Mouse (Mus musculus): ENCODE results near the gene Mapk11. TPM values are rescaled to one million over a fixed set of nuclear protein-coding genes. Genes with fewer than 3 reads are reported as not detected.
A peak's percentile ranks its signal among the peaks of the same experiment; 100 is the strongest.

Mapk11 gene
- total and polyA plus RNA-seq, 2 experiments from 2014 or later = 19.3 to 34.8 TPM

GRCm38 (mm10) chr15:89104425-89104824 lies 45.0 kb downstream of the Mapk11 start:
- Histone ChIP-seq H3K4me1 (ENCODE audit: insufficient read depth, low read length) (no peaks in the 10 kb centered on the region), H3K9me3 (ENCODE audit: low read length) (no peaks in the 10 kb centered on the region), H3K9ac (replicated peaks; ENCODE audit: low read length, poor library complexity, severe bottlenecking) (no peak overlapping the region), H3K27ac (ENCODE audit: low read depth, low read length) (no peak overlapping the region), H3K4me2 (ENCODE audit: low read depth, low read length, poor library complexity, severe bottlenecking) (no peak overlapping the region), H3K36me3 (ENCODE audit: insufficient read depth, low read length) (peaks cover 88% of the 10 kb centered on the region), H3K27me3 (ENCODE audit: insufficient read depth, low read length) (no peaks in the 10 kb centered on the region), H3K4me3 (ENCODE audit: low read depth, low read length) (no peak overlapping the region)
- WGBS = 94% methylated on average over 8 of the region's 8 CpGs
- no peak for TF ChIP-seq CTCF (IDR thresholded peaks at IDR 0.05)
- no peak for DNase-seq (ENCODE audit: low spot score)
- no peak for ATAC-seq (ENCODE audit: low FRiP score)

DNA sequence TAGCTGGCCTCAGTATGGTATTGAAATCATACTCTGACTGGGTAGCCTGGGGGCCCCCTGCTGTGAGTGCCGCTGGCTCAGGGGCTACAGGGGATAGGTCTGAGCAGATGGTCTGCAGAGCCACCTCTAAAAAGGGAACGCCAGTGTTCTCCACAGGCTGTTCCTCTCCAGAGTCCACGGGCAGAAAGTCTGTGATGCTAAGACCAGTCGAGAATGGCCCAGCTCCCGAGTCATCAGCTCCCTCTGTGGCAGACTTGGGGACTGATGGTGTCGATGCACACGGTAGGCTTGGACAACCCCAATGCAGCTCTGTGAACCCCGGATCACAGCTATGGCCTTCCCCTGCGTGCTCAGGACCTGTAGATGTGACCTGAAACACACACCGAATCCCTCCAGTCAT lies 45.5 kb downstream of the Mapk11 start:
- H3K9ac ChIP-seq (replicated peaks; ENCODE audit: low read length, poor library complexity, severe bottlenecking) = no peak overlapping the region
- TF ChIP-seq CTCF (IDR thresholded peaks at IDR 0.05) = no peak
- H3K4me1 ChIP-seq (ENCODE audit: insufficient read depth, low read length) = no peaks in the 10 kb centered on the region
- H3K27me3 ChIP-seq (ENCODE audit: insufficient read depth, low read length) = no peaks in the 10 kb centered on the region
- ATAC-seq (ENCODE audit: low FRiP score) (no peak), DNase-seq (ENCODE audit: low spot score) (no peak)
- WGBS = 85% methylated on average over 10 of the region's 10 CpGs
- no peak overlapping the region for H3K4me3 ChIP-seq (ENCODE audit: low read depth, low read length)
- no peak overlapping the region for H3K27ac ChIP-seq (ENCODE audit: low read depth, low read length)
- no peaks in the 10 kb centered on the region for H3K9me3 ChIP-seq (ENCODE audit: low read length)
- peaks cover 88% of the 10 kb centered on the region for H3K36me3 ChIP-seq (ENCODE audit: insufficient read depth, low read length)
- H3K4me2 ChIP-seq (ENCODE audit: low read depth, low read length, poor library complexity, severe bottlenecking) = no peak overlapping the region

- no peak for ATAC-seq (ENCODE audit: low FRiP score)
These were observed 46.8 kb downstream of the Mapk11 start for GRCm38 (mm10) chr15:89102646-89103045.

DNA sequence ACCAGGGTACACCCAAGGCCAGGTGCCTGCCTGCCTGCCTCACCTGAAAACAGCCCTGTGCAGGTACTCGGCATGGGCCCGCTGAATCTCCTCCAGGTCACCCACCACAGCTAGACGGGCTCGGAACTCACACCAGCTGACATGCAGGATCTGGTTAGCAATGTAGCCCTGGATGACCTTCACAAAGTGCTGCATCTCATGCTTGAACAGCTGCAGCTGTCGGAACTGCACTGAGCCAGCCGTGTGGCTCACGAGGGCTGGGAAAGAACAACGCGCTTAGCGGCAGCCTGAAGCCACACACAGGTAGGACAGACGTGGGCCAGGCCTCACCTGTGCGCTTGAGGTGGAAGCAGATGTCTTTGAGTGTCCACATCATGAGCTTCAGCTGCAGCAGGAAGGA lies 48.6 kb downstream of the Mapk11 start:
- H3K9me3 ChIP-seq (ENCODE audit: low read length) = no peaks in the 10 kb centered on the region
- no peaks in the 10 kb centered on the region for H3K27me3 ChIP-seq (ENCODE audit: insufficient read depth, low read length)
- no peak for TF ChIP-seq CTCF (IDR thresholded peaks at IDR 0.05)
- no peak overlapping the region for H3K4me3 ChIP-seq (ENCODE audit: low read depth, low read length)
- H3K4me1 ChIP-seq (ENCODE audit: insufficient read depth, low read length) = no peaks in the 10 kb centered on the region
- H3K9ac ChIP-seq (replicated peaks; ENCODE audit: low read length, poor library complexity, severe bottlenecking) = no peak overlapping the region
- 91% methylated on average over 12 of the region's 12 CpGs for WGBS
- H3K27ac ChIP-seq (ENCODE audit: low read depth, low read length) = no peak overlapping the region
- no peak for ATAC-seq (ENCODE audit: low FRiP score)
- peaks cover 90% of the 10 kb centered on the region for H3K36me3 ChIP-seq (ENCODE audit: insufficient read depth, low read length)
- DNase-seq (ENCODE audit: low spot score) = no peak
- no peak overlapping the region for H3K4me2 ChIP-seq (ENCODE audit: low read depth, low read length, poor library complexity, severe bottlenecking)

More at GRCm38 (mm10) chr15:89102646-89103045, 46.8 kb downstream of the Mapk11 start:
- no peak overlapping the region for H3K4me2 ChIP-seq (ENCODE audit: low read depth, low read length, poor library complexity, severe bottlenecking)
- no peaks in the 10 kb centered on the region for H3K4me1 ChIP-seq (ENCODE audit: insufficient read depth, low read length)
- no peak for TF ChIP-seq CTCF (IDR thresholded peaks at IDR 0.05)
- H3K27me3 ChIP-seq (ENCODE audit: insufficient read depth, low read length) = no peaks in the 10 kb centered on the region
- WGBS = 51% methylated on average over 5 of the region's 5 CpGs
- no peak overlapping the region for H3K9ac ChIP-seq (replicated peaks; ENCODE audit: low read length, poor library complexity, severe bottlenecking)
- no peak for DNase-seq (ENCODE audit: low spot score)
- no peak overlapping the region for H3K27ac ChIP-seq (ENCODE audit: low read depth, low read length)
- H3K36me3 ChIP-seq (ENCODE audit: insufficient read depth, low read length) = peaks cover 86% of the 10 kb centered on the region
- no peak overlapping the region for H3K4me3 ChIP-seq (ENCODE audit: low read depth, low read length)
- no peaks in the 10 kb centered on the region for H3K9me3 ChIP-seq (ENCODE audit: low read length)

DNA sequence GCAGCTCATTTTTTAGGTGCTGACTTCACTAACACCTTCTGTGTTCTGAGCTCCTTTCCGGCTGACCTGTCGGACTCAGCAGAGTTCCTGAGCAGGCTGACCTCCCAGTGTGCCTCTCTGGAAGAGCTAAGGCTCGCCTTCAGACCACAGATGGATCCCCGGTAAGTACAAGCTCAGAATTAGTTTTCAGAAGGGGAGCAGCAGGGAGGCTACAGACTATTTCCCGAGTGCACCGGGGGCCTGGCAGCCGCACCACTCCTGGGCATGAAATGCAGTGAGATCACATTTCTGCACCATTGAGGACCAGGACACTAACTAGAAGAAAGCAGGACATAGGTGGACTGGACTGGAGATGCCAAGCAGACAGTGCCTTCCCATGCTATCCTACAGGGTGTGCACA lies 50.8 kb downstream of the Mapk11 start:
- DNase-seq (ENCODE audit: low spot score) = no peak
- no peak overlapping the region for H3K4me2 ChIP-seq (ENCODE audit: low read depth, low read length, poor library complexity, severe bottlenecking)
- no peaks in the 10 kb centered on the region for H3K4me1 ChIP-seq (ENCODE audit: insufficient read depth, low read length)
- H3K36me3 ChIP-seq (ENCODE audit: insufficient read depth, low read length) = peaks cover 91% of the 10 kb centered on the region
- no peak overlapping the region for H3K4me3 ChIP-seq (ENCODE audit: low read depth, low read length)
- H3K9me3 ChIP-seq (ENCODE audit: low read length) = no peaks in the 10 kb centered on the region
- H3K27me3 ChIP-seq (ENCODE audit: insufficient read depth, low read length) = no peaks in the 10 kb centered on the region
- no peak overlapping the region for H3K27ac ChIP-seq (ENCODE audit: low read depth, low read length)
- no peak overlapping the region for H3K9ac ChIP-seq (replicated peaks; ENCODE audit: low read length, poor library complexity, severe bottlenecking)
- 87% methylated on average over 7 of the region's 7 CpGs for WGBS
- TF ChIP-seq CTCF (IDR thresholded peaks at IDR 0.05) = no peak
- no peak for ATAC-seq (ENCODE audit: low FRiP score)

- no peak overlapping the region for H3K4me2 ChIP-seq (ENCODE audit: low read depth, low read length, poor library complexity, severe bottlenecking)
- WGBS = 93% methylated on average over 5 of the region's 5 CpGs
- no peaks in the 10 kb centered on the region for H3K4me1 ChIP-seq (ENCODE audit: insufficient read depth, low read length)
- no peak for TF ChIP-seq CTCF (IDR thresholded peaks at IDR 0.05)
- peaks cover 93% of the 10 kb centered on the region for H3K36me3 ChIP-seq (ENCODE audit: insufficient read depth, low read length)
- H3K27ac ChIP-seq (ENCODE audit: low read depth, low read length) = no peak overlapping the region
- H3K4me3 ChIP-seq (ENCODE audit: low read depth, low read length) = no peak overlapping the region
- no peaks in the 10 kb centered on the region for H3K9me3 ChIP-seq (ENCODE audit: low read length)
- ATAC-seq (ENCODE audit: low FRiP score) (no peak), DNase-seq (ENCODE audit: low spot score) (no peak)
- no peak overlapping the region for H3K9ac ChIP-seq (replicated peaks; ENCODE audit: low read length, poor library complexity, severe bottlenecking)
- H3K27me3 ChIP-seq (ENCODE audit: insufficient read depth, low read length) = no peaks in the 10 kb centered on the region
These were observed 52.0 kb downstream of the Mapk11 start for GRCm38 (mm10) chr15:89097450-89097849.

Small RNA genes lying within 50 kb of the gene (microRNA-seq; reads per million reads assigned to microRNA genes)
- gene Mir6958 (ENCODE audit: borderline number of aligned reads) (8.4 reads per million, percentile 18 among the genes with 10 or more reads in this experiment), gene Mir7118 (ENCODE audit: borderline number of aligned reads) (not detected)

Other genes with a start within 250 kb of the Mapk11 start
- 3.3 TPM in 1 of 2 replicates, not detected in the other for gene Ttll8, start 195.2 kb downstream of the Mapk11 start, total RNA-seq (2014; rRNA removed)
- gene Ttll8, start 195.2 kb downstream of the Mapk11 start, polyA plus RNA-seq (2015; fragmentation: Nextera tagmentation; extraction: Ambion mirVana) = 0.26 and 0.35 TPM in 2 replicates
- gene Mlc1, start 170.6 kb downstream of the Mapk11 start, total RNA-seq (2014; rRNA removed) = 46.6 and 60.0 TPM in 2 replicates
- gene Mlc1, start 170.6 kb downstream of the Mapk11 start, polyA plus RNA-seq (2015; fragmentation: Nextera tagmentation; extraction: Ambion mirVana) = 46.7 and 46.8 TPM in 2 replicates
- gene Mov10l1, start 166.7 kb downstream of the Mapk11 start, total RNA-seq (2014; rRNA removed) = 0.22 TPM in 1 of 2 replicates, not detected in the other
- not detected in 2 replicates for gene Mov10l1, start 166.7 kb downstream of the Mapk11 start, polyA plus RNA-seq (2015; fragmentation: Nextera tagmentation; extraction: Ambion mirVana)
- gene Panx2, start 89.9 kb downstream of the Mapk11 start, total RNA-seq (2014; rRNA removed) = 14.4 and 16.4 TPM in 2 replicates
- 9.3 and 13.3 TPM in 2 replicates for gene Panx2, start 89.9 kb downstream of the Mapk11 start, polyA plus RNA-seq (2015; fragmentation: Nextera tagmentation; extraction: Ambion mirVana)
- 32.9 and 48.6 TPM in 2 replicates for gene Trabd, start 74.5 kb downstream of the Mapk11 start, total RNA-seq (2014; rRNA removed)
- gene Trabd, start 74.5 kb downstream of the Mapk11 start, polyA plus RNA-seq (2015; fragmentation: Nextera tagmentation; extraction: Ambion mirVana) = 21.6 and 23.6 TPM in 2 replicates
- 42.3 and 50.0 TPM in 2 replicates for gene Selenoo, start 60.5 kb downstream of the Mapk11 start, total RNA-seq (2014; rRNA removed)
- gene Selenoo, start 60.5 kb downstream of the Mapk11 start, polyA plus RNA-seq (2015; fragmentation: Nextera tagmentation; extraction: Ambion mirVana) = 19.0 and 19.4 TPM in 2 replicates
- 46.1 and 68.0 TPM in 2 replicates for gene Tubgcp6, start 26.5 kb downstream of the Mapk11 start, total RNA-seq (2014; rRNA removed)
- gene Tubgcp6, start 26.5 kb downstream of the Mapk11 start, polyA plus RNA-seq (2015; fragmentation: Nextera tagmentation; extraction: Ambion mirVana) = 10.8 and 11.0 TPM in 2 replicates
- gene Hdac10, start 20.9 kb downstream of the Mapk11 start, total RNA-seq (2014; rRNA removed) = 24.4 and 26.4 TPM in 2 replicates
- gene Hdac10, start 20.9 kb downstream of the Mapk11 start, polyA plus RNA-seq (2015; fragmentation: Nextera tagmentation; extraction: Ambion mirVana) = 24.5 and 25.6 TPM in 2 replicates
- gene Mapk12, start 8.9 kb downstream of the Mapk11 start, total RNA-seq (2014; rRNA removed) = 1.5 and 4.7 TPM in 2 replicates
- 2.0 and 3.2 TPM in 2 replicates for gene Mapk12, start 8.9 kb downstream of the Mapk11 start, polyA plus RNA-seq (2015; fragmentation: Nextera tagmentation; extraction: Ambion mirVana)
- 153 and 199 TPM in 2 replicates for gene Plxnb2, start 31.2 kb upstream of the Mapk11 start, total RNA-seq (2014; rRNA removed)
- gene Plxnb2, start 31.2 kb upstream of the Mapk11 start, polyA plus RNA-seq (2015; fragmentation: Nextera tagmentation; extraction: Ambion mirVana) = 46.8 and 50.4 TPM in 2 replicates
- gene Dennd6b, start 46.9 kb upstream of the Mapk11 start, total RNA-seq (2014; rRNA removed) = 98.8 and 115 TPM in 2 replicates
- gene Dennd6b, start 46.9 kb upstream of the Mapk11 start, polyA plus RNA-seq (2015; fragmentation: Nextera tagmentation; extraction: Ambion mirVana) = 88.2 and 88.3 TPM in 2 replicates
- 225 and 315 TPM in 2 replicates for gene Ppp6r2, start 61.9 kb upstream of the Mapk11 start, total RNA-seq (2014; rRNA removed)
- gene Ppp6r2, start 61.9 kb upstream of the Mapk11 start, polyA plus RNA-seq (2015; fragmentation: Nextera tagmentation; extraction: Ambion mirVana) = 76.5 and 87.1 TPM in 2 replicates
- 268 and 287 TPM in 2 replicates for gene Sbf1, start 165.7 kb upstream of the Mapk11 start, total RNA-seq (2014; rRNA removed)
- gene Sbf1, start 165.7 kb upstream of the Mapk11 start, polyA plus RNA-seq (2015; fragmentation: Nextera tagmentation; extraction: Ambion mirVana) = 77.3 and 79.3 TPM in 2 replicates
- gene Adm2, start 173.1 kb upstream of the Mapk11 start, total RNA-seq (2014; rRNA removed) = not detected in 2 replicates
- not detected in 2 replicates for gene Adm2, start 173.1 kb upstream of the Mapk11 start, polyA plus RNA-seq (2015; fragmentation: Nextera tagmentation; extraction: Ambion mirVana)
- gene Miox, start 184.8 kb upstream of the Mapk11 start, total RNA-seq (2014; rRNA removed) = not detected in 2 replicates
- not detected in 2 replicates for gene Miox, start 184.8 kb upstream of the Mapk11 start, polyA plus RNA-seq (2015; fragmentation: Nextera tagmentation; extraction: Ambion mirVana)
- gene Lmf2, start 206.0 kb upstream of the Mapk11 start, total RNA-seq (2014; rRNA removed) = 20.2 and 25.6 TPM in 2 replicates
- gene Lmf2, start 206.0 kb upstream of the Mapk11 start, polyA plus RNA-seq (2015; fragmentation: Nextera tagmentation; extraction: Ambion mirVana) = 27.3 and 30.9 TPM in 2 replicates
- gene Ncaph2, start 206.1 kb upstream of the Mapk11 start, total RNA-seq (2014; rRNA removed) = 87.1 and 88.8 TPM in 2 replicates
- gene Ncaph2, start 206.1 kb upstream of the Mapk11 start, polyA plus RNA-seq (2015; fragmentation: Nextera tagmentation; extraction: Ambion mirVana) = 88.0 and 96.9 TPM in 2 replicates
- gene Sco2, start 224.2 kb upstream of the Mapk11 start, total RNA-seq (2014; rRNA removed) = 24.9 and 36.1 TPM in 2 replicates
- 23.1 and 26.5 TPM in 2 replicates for gene Sco2, start 224.2 kb upstream of the Mapk11 start, polyA plus RNA-seq (2015; fragmentation: Nextera tagmentation; extraction: Ambion mirVana)
- gene Tymp, start 227.4 kb upstream of the Mapk11 start, total RNA-seq (2014; rRNA removed) = 4.6 and 7.0 TPM in 2 replicates
- 3.1 and 3.6 TPM in 2 replicates for gene Tymp, start 227.4 kb upstream of the Mapk11 start, polyA plus RNA-seq (2015; fragmentation: Nextera tagmentation; extraction: Ambion mirVana)
- gene Odf3b, start 229.7 kb upstream of the Mapk11 start, total RNA-seq (2014; rRNA removed) = 2.2 and 10.7 TPM in 2 replicates
- 6.7 and 8.6 TPM in 2 replicates for gene Odf3b, start 229.7 kb upstream of the Mapk11 start, polyA plus RNA-seq (2015; fragmentation: Nextera tagmentation; extraction: Ambion mirVana)
- gene Klhdc7b, start 235.3 kb upstream of the Mapk11 start, total RNA-seq (2014; rRNA removed) = 0.14 and 0.22 TPM in 2 replicates
- gene Klhdc7b, start 235.3 kb upstream of the Mapk11 start, polyA plus RNA-seq (2015; fragmentation: Nextera tagmentation; extraction: Ambion mirVana) = not detected in 2 replicates

Measured in midbrain, postnatal 0 days (tissue).